Mouse (Mus musculus): Measurements from ENCODE around the gene Scn5a. TPM values are rescaled to one million over a fixed set of nuclear protein-coding genes. Genes with fewer than 3 reads are reported as not detected.

The Scn5a gene
- polyA plus RNA-seq, 2 experiments: 0.02 TPM; not detected in 1

DNA sequence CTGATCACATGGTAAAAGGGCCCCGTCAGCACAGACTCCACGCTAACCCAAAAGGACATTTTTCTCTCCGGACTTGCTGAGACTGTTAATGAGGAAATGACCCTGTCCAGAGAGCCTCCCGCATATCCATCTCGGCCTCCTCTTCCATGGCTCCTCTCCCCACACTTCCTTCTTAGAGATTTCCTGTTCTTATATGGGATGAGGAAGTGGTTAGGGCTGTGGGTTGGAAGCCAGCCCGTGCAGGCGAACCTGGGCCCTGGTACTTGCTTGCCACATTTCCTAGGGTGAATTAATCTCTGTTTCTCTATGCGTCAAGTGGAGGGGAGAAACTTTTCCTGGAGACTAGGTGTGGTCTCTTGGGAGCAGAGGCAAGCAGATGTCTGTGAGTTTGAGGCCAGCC, 10.1 kb downstream of the Scn5a start:
- H3K27ac ChIP-seq: no peak overlapping the region
- no peak for TF ChIP-seq EP300 (IDR thresholded peaks at IDR 0.05; ENCODE audit: low read depth)
- H3K4me3 ChIP-seq (ENCODE audit: insufficient read depth in 1 of 2, low read depth in 2 of 2, low read length in 2 of 2): no peak overlapping the region
- no peaks in the 10 kb centered on the region for H3K36me3 ChIP-seq (replicated peaks; ENCODE audit: control insufficient read depth, insufficient read depth, low read depth)
- H3K4me1 ChIP-seq (replicated peaks; ENCODE audit: control insufficient read depth in 2 of 2, insufficient read depth in 2 of 2, low read length in 1 of 2): no peaks in the 10 kb centered on the region
- no peak overlapping the region for H3K4me2 ChIP-seq (ENCODE audit: low read depth)
- no peak overlapping the region for H3K9ac ChIP-seq (replicated peaks)
- no peak for DNase-seq (ENCODE audit: low read depth in 3 of 3, low spot score in 3 of 3)
- no peaks in the 10 kb centered on the region for H3K9me3 ChIP-seq (ENCODE audit: control insufficient read depth, low read length)
- no peak for ATAC-seq (ENCODE audit: insufficient read depth)
- peaks cover 9% of the 10 kb centered on the region; the same call in 1 of the 2 replicates for H3K27me3 ChIP-seq (ENCODE audit: control insufficient read depth, insufficient read depth, low read length)
- 19% methylated on average over 8 of the region's 8 CpGs for WGBS (ENCODE audit: insufficient replicate concordance)

DNA sequence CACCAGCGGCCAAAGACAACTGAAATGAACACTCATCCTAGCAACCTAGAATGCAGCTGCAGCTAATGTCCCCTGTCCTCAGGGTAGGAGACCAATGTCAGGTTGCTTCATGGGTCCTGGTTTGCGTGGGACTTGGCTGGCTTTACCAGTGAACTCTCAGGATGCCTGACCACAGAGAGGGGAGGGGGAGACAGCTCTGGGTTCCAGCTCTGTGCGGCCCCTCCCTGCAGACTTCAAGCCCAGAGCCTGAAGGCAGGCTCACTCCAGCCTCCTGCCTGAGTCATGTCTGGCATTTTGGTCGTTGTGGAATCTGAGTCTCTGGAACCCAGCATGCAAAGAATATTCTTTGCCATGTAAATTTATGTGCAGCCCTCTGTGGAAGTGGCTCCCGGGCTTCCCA, 11.0 kb downstream of the Scn5a start:
- Histone ChIP-seq H3K27ac (no peak overlapping the region), H3K9ac (replicated peaks) (no peak overlapping the region), H3K27me3 (ENCODE audit: control insufficient read depth, insufficient read depth, low read length) (peaks cover 9% of the 10 kb centered on the region; the same call in 1 of the 2 replicates), H3K4me2 (ENCODE audit: low read depth) (no peak overlapping the region), H3K4me1 (replicated peaks; ENCODE audit: control insufficient read depth in 2 of 2, insufficient read depth in 2 of 2, low read length in 1 of 2) (no peaks in the 10 kb centered on the region), H3K36me3 (replicated peaks; ENCODE audit: control insufficient read depth, insufficient read depth, low read depth) (no peaks in the 10 kb centered on the region), H3K9me3 (ENCODE audit: control insufficient read depth, low read length) (no peaks in the 10 kb centered on the region), H3K4me3 (ENCODE audit: insufficient read depth in 1 of 2, low read depth in 2 of 2, low read length in 2 of 2) (no peak overlapping the region)
- DNase-seq (ENCODE audit: low read depth in 3 of 3, low spot score in 3 of 3) (no peak), ATAC-seq (ENCODE audit: insufficient read depth) (no peak)
- TF ChIP-seq EP300 (IDR thresholded peaks at IDR 0.05; ENCODE audit: low read depth): no peak
- TF ChIP-seq CTCF (IDR thresholded peaks at IDR 0.05; ENCODE audit: low read depth): no peak
- 56% methylated on average over 5 of the region's 5 CpGs for WGBS (ENCODE audit: insufficient replicate concordance)

DNA sequence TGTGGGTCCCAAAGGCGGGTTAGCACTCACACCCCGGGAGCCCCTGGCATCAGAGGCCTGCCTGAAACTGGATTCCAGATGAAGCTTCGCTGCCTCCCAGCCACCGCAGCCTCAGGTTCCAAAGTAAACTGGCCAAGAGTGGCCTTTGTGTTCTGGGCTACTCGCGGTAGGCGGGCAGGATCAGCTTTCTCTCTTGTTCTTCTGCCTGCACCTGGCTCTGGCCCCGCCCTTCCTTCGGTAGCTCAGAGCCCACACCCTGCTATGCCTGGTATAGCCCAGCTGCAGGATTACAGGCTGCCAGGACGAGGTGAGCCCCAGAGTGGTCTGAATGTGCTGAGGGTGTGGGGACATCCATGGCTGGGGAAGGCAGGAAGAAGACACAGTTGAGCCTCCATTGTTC, 12.6 kb downstream of the Scn5a start:
- H3K4me2 ChIP-seq (ENCODE audit: low read depth): no peak overlapping the region
- no peak overlapping the region for H3K4me3 ChIP-seq (ENCODE audit: insufficient read depth in 1 of 2, low read depth in 2 of 2, low read length in 2 of 2)
- no peak overlapping the region for H3K27ac ChIP-seq
- H3K36me3 ChIP-seq (replicated peaks; ENCODE audit: control insufficient read depth, insufficient read depth, low read depth): no peaks in the 10 kb centered on the region
- TF ChIP-seq EP300 (IDR thresholded peaks at IDR 0.05; ENCODE audit: low read depth): no peak
- no peak for TF ChIP-seq CTCF (IDR thresholded peaks at IDR 0.05; ENCODE audit: low read depth)
- DNase-seq (ENCODE audit: low read depth in 3 of 3, low spot score in 3 of 3): no peak
- H3K9ac ChIP-seq (replicated peaks): no peak overlapping the region
- no peaks in the 10 kb centered on the region for H3K9me3 ChIP-seq (ENCODE audit: control insufficient read depth, low read length)
- WGBS (ENCODE audit: insufficient replicate concordance): 8% methylated on average over 10 of the region's 10 CpGs
- peaks cover 3% of the 10 kb centered on the region; the same call in 1 of the 2 replicates for H3K27me3 ChIP-seq (ENCODE audit: control insufficient read depth, insufficient read depth, low read length)
- ATAC-seq (ENCODE audit: insufficient read depth): no peak
- H3K4me1 ChIP-seq (replicated peaks; ENCODE audit: control insufficient read depth in 2 of 2, insufficient read depth in 2 of 2, low read length in 1 of 2): no peaks in the 10 kb centered on the region

DNA sequence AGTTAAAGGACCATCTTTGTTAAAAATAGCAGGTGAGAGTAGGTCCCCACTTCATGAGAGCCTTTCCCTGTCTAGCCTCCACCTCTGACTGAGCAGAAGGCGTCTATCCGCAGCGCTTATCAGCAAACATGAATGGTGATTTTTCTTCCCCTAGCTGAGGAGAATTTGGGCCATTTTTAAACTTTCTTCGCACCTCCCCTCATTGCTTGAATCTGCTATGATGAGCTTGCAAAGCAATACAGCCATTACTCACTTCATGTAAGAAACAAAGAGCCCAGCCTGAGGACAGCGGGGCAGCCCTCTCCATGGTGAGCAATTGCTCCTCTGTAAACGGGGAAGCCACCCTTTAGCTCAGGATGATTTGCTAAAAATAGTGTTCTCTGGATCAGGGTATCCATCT, 14.0 kb downstream of the Scn5a start:
- Histone ChIP-seq H3K4me3 (ENCODE audit: insufficient read depth in 1 of 2, low read depth in 2 of 2, low read length in 2 of 2) (no peak overlapping the region), H3K4me1 (replicated peaks; ENCODE audit: control insufficient read depth in 2 of 2, insufficient read depth in 2 of 2, low read length in 1 of 2) (no peaks in the 10 kb centered on the region), H3K36me3 (replicated peaks; ENCODE audit: control insufficient read depth, insufficient read depth, low read depth) (no peaks in the 10 kb centered on the region), H3K4me2 (ENCODE audit: low read depth) (no peak overlapping the region), H3K9ac (replicated peaks) (no peak overlapping the region), H3K27me3 (ENCODE audit: control insufficient read depth, insufficient read depth, low read length) (no peaks in the 10 kb centered on the region), H3K9me3 (ENCODE audit: control insufficient read depth, low read length) (no peaks in the 10 kb centered on the region), H3K27ac (no peak overlapping the region)
- ATAC-seq (ENCODE audit: insufficient read depth) (no peak), DNase-seq (ENCODE audit: low read depth in 3 of 3, low spot score in 3 of 3) (no peak)
- TF ChIP-seq EP300 (IDR thresholded peaks at IDR 0.05; ENCODE audit: low read depth) (no peak), CTCF (IDR thresholded peaks at IDR 0.05; ENCODE audit: low read depth) (no peak)
- WGBS (ENCODE audit: insufficient replicate concordance): 69% methylated on average over 6 of the region's 6 CpGs

DNA sequence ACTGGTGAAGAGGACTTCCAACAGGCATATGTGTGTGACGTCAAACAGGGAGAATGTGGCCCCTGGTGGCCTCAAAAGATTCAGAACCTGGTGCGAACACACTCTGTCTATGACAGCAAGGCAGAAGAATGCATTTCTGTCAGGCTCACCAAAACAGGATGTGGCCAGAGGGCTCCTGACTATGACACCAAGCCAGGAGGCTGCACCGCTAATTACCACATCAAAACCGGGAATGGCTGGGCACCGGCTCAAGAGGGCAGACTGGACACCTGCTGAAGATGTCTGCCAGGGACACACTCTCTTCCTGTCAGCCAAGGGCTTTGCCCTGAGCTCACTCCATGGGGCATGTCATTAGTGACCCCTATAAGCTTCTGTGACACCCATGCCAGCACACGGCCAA, 15.2 kb downstream of the Scn5a start:
- H3K27me3 ChIP-seq (ENCODE audit: control insufficient read depth, insufficient read depth, low read length): no peaks in the 10 kb centered on the region
- 33% methylated on average over 6 of the region's 6 CpGs for WGBS (ENCODE audit: insufficient replicate concordance)
- H3K4me3 ChIP-seq (ENCODE audit: insufficient read depth in 1 of 2, low read depth in 2 of 2, low read length in 2 of 2): no peak overlapping the region
- no peak for ATAC-seq (ENCODE audit: insufficient read depth)
- H3K4me1 ChIP-seq (replicated peaks; ENCODE audit: control insufficient read depth in 2 of 2, insufficient read depth in 2 of 2, low read length in 1 of 2): no peaks in the 10 kb centered on the region
- no peak overlapping the region for H3K9ac ChIP-seq (replicated peaks)
- no peak overlapping the region for H3K27ac ChIP-seq
- H3K36me3 ChIP-seq (replicated peaks; ENCODE audit: control insufficient read depth, insufficient read depth, low read depth): no peaks in the 10 kb centered on the region
- DNase-seq (ENCODE audit: low read depth in 3 of 3, low spot score in 3 of 3): no peak
- no peaks in the 10 kb centered on the region for H3K9me3 ChIP-seq (ENCODE audit: control insufficient read depth, low read length)
- no peak for TF ChIP-seq CTCF (IDR thresholded peaks at IDR 0.05; ENCODE audit: low read depth)
- no peak for TF ChIP-seq EP300 (IDR thresholded peaks at IDR 0.05; ENCODE audit: low read depth)
- no peak overlapping the region for H3K4me2 ChIP-seq (ENCODE audit: low read depth)

Measured in liver, embryonic 14.5 days (tissue).